Mouse (Mus musculus): ENCODE results near the gene Vmn2r95.

GRCm38 (mm10) chr17:18479885-18480284 lies 56.0 kb downstream of the Vmn2r95 start:
- TF ChIP-seq CTCF (IDR thresholded peaks at IDR 0.05; ENCODE audit: borderline replicate concordance, insufficient read depth, low read depth, low read length) (no peak), POLR2A (IDR thresholded peaks at IDR 0.05; ENCODE audit: borderline replicate concordance, insufficient read depth, low read length) (no peak)

Data from cerebellum, adult 2 months (tissue).